25 mouse cellular contexts compared by ENCODE assay signal in genomic region chr19:34605472-34605871, GRCm38 (mm10). TPM values are rescaled to one million over a fixed set of nuclear protein-coding genes. Genes with fewer than 3 reads are reported as not detected.
DNase-seq lines count a peak whose midpoint lies in the region; ATAC-seq and TF ChIP-seq lines count a peak whose summit lies in the region.
"Had no signal": no experiment of that assay in that cellular context is flagged by ENCODE, and none has a peak within 500 bp of the region (broad histone marks: within the 10 kb centered on the region; RNA-seq: fewer than 3 reads in every experiment).

No protein-coding gene starts in this region.

- H3K4me2 ChIP-seq in neural tube, embryonic 15.5 days, result no peak overlapping the region
- H3K4me2 ChIP-seq: embryonic facial prominence, embryonic 12.5 days; forebrain, embryonic 13.5 days; forebrain, embryonic 15.5 days had no signal

- no peaks in the 10 kb centered on the region for H3K27me3 ChIP-seq in neural tube, embryonic 15.5 days (replicated peaks)
- H3K27me3 ChIP-seq: embryonic facial prominence, embryonic 12.5 days; forebrain, embryonic 15.5 days; Patski had no signal

- 76% methylated on average over 3 of the region's 3 CpGs for WGBS in bone marrow, adult 2 months
- WGBS in neural tube, embryonic 15.5 days, result 93% methylated on average over 3 of the region's 3 CpGs

- no peak overlapping the region for H3K27ac ChIP-seq in bone marrow, adult 2 months (ENCODE audit: control insufficient read depth, insufficient read depth, low read depth, low read length, poor library complexity)
- no peak overlapping the region for H3K27ac ChIP-seq in neural tube, embryonic 15.5 days (replicated peaks)
- H3K27ac ChIP-seq: embryonic facial prominence, embryonic 10.5 days; embryonic facial prominence, embryonic 12.5 days; forebrain, embryonic 13.5 days; forebrain, embryonic 15.5 days had no signal

- no peak for ATAC-seq in CD4-positive, CD25-positive, alpha-beta regulatory T cell, adult 4 months
- peak; percentile 16 for ATAC-seq in inflammation-experienced regulatory T-cells, adult 6 months
- no peak for ATAC-seq in neural tube, embryonic 15.5 days (ENCODE audit: low FRiP score)
- ATAC-seq: activated CD4-positive, CD25-positive, alpha-beta regulatory T cell, adult 4 months; forebrain, embryonic 13.5 days; forebrain, embryonic 15.5 days; forebrain, postnatal 0 days; Patski had no signal

- H3K4me3 ChIP-seq in bone marrow, adult 2 months (replicated peaks; ENCODE audit: control insufficient read depth, low read depth, low read length), result no peak overlapping the region
- no peak overlapping the region for H3K4me3 ChIP-seq in neural tube, embryonic 15.5 days (replicated peaks)
- H3K4me3 ChIP-seq: embryonic facial prominence, embryonic 10.5 days; embryonic facial prominence, embryonic 12.5 days; forebrain, embryonic 13.5 days; forebrain, embryonic 15.5 days had no signal

- TF ChIP-seq POLR2A in bone marrow, adult 2 months (IDR thresholded peaks at IDR 0.05; ENCODE audit: borderline replicate concordance, control insufficient read depth, low read depth, low read length), result 0 out of 2 replicates have a peak, but pooled peaks have one; percentile 16

- H3K9me3 ChIP-seq in neural tube, embryonic 15.5 days (replicated peaks), result no peaks in the 10 kb centered on the region
- H3K9me3 ChIP-seq: embryonic facial prominence, embryonic 10.5 days; embryonic facial prominence, embryonic 12.5 days; forebrain, embryonic 13.5 days; forebrain, embryonic 15.5 days had no signal

- no peak overlapping the region for H3K9ac ChIP-seq in neural tube, embryonic 15.5 days (replicated peaks)
- H3K9ac ChIP-seq: embryonic facial prominence, embryonic 12.5 days; forebrain, embryonic 13.5 days; forebrain, embryonic 15.5 days; forebrain, postnatal 0 days had no signal

- no peak for TF ChIP-seq CTCF in bone marrow, adult 2 months (IDR thresholded peaks at IDR 0.05; ENCODE audit: control insufficient read depth, insufficient read depth, low read length)

- peak; percentile 56 for DNase-seq in CD4-positive, CD25-positive, alpha-beta regulatory T cell, adult 2 months (ENCODE audit: low read depth, low spot score)
- peak; percentile 41 for DNase-seq in CD4-positive helper T cell, adult 2 months (ENCODE audit: low read depth, low spot score)
- DNase-seq in lung, postnatal 4 days, result no peak
- no peak for DNase-seq in cerebellum, adult 8-10 months
- DNase-seq: adrenal gland, adult 8-10 months; adrenal gland, postnatal 14 days; adrenal gland, postnatal 36 days; B cell, adult 2 months; cerebellum, adult 11 months; cerebellum, adult 18-20 months; cerebellum, adult 9-10 months; cerebellum, postnatal 10 days; cerebellum, postnatal 25 days; forebrain, postnatal 0 days had no signal

- H3K36me3 ChIP-seq in neural tube, embryonic 15.5 days, result no peaks in the 10 kb centered on the region
- H3K36me3 ChIP-seq: embryonic facial prominence, embryonic 10.5 days; embryonic facial prominence, embryonic 12.5 days; forebrain, embryonic 15.5 days had no signal

- H3K4me1 ChIP-seq in bone marrow, adult 2 months (ENCODE audit: control insufficient read depth, insufficient read depth, low read length), result peaks cover 3% of the 10 kb centered on the region
- H3K4me1 ChIP-seq in neural tube, embryonic 15.5 days, result 0 out of 2 replicates have a peak, but pooled peaks cover 2% of the 10 kb centered on the region
- H3K4me1 ChIP-seq: embryonic facial prominence, embryonic 10.5 days; forebrain, embryonic 13.5 days had no signal

RNA-seq across cellular contexts. Expression of gene Ifit3b, which starts 2.3 kb away (rescaled TPM):
- polyA plus RNA-seq in CD4-positive, CD25-positive, alpha-beta regulatory T cell, adult 4 months (2017; shearing (Covaris generic)), result 10 to 100 TPM in 1 of 2 experiments, 1 to 10 TPM in 1; 9.3 to 14.8 TPM
- 2.3 and 4.4 TPM in 2 replicates for polyA plus RNA-seq in bone marrow, adult 2 months (2011; ENCODE audit: insufficient read depth, insufficient read length, low replicate concordance, missing spikeins)
- polyA plus RNA-seq in inflammation-experienced regulatory T-cells, adult 6 months (2017; shearing (Covaris generic)), result 1 to 10 TPM; 4.1 to 6.7 (median 6.2) TPM
- polyA plus RNA-seq in neural tube, embryonic 15.5 days (2015; fragmentation: Nextera tagmentation; extraction: Ambion mirVana), result 0.51 and 0.59 TPM in 2 replicates
- polyA plus RNA-seq: embryonic facial prominence, embryonic 10.5 days; embryonic facial prominence, embryonic 14.5 days; forebrain, embryonic 13.5 days had no signal

RNA-seq across cellular contexts. Expression of gene Ifit1bl1, which starts 3.7 kb away (rescaled TPM):
- polyA plus RNA-seq in CD4-positive, CD25-positive, alpha-beta regulatory T cell, adult 4 months (2017; shearing (Covaris generic)), result 100 to 1,000 TPM; 116 to 127 TPM
- polyA plus RNA-seq in bone marrow, adult 2 months (2011; ENCODE audit: insufficient read depth, insufficient read length, low replicate concordance, missing spikeins), result 0.47 and 0.77 TPM in 2 replicates
- polyA plus RNA-seq in inflammation-experienced regulatory T-cells, adult 6 months (2017; shearing (Covaris generic)), result 100 to 1,000 TPM in 1 of 3 experiments, 10 to 100 TPM in 2; 76.3 to 104 (median 82.1) TPM
- 1.6 and 1.7 TPM in 2 replicates for polyA plus RNA-seq in neural tube, embryonic 15.5 days (2015; fragmentation: Nextera tagmentation; extraction: Ambion mirVana)

RNA-seq across cellular contexts. Expression of gene Ifit3, which starts 22.1 kb away (rescaled TPM):
- polyA plus RNA-seq in CD4-positive, CD25-positive, alpha-beta regulatory T cell, adult 4 months (2017; shearing (Covaris generic)), result 10 to 100 TPM; 47.4 to 70.7 TPM
- 10.9 and 11.4 TPM in 2 replicates for polyA plus RNA-seq in bone marrow, adult 2 months (2011; ENCODE audit: insufficient read depth, insufficient read length, low replicate concordance, missing spikeins)
- polyA plus RNA-seq in inflammation-experienced regulatory T-cells, adult 6 months (2017; shearing (Covaris generic)), result 10 to 100 TPM; 19.4 to 35.1 (median 26.7) TPM
- polyA plus RNA-seq in neural tube, embryonic 15.5 days (2015; fragmentation: Nextera tagmentation; extraction: Ambion mirVana), result 2.1 and 3.1 TPM in 2 replicates

RNA-seq across cellular contexts. Expression of gene Ifit1bl2, which starts 35.1 kb away (rescaled TPM):
- polyA plus RNA-seq in CD4-positive, CD25-positive, alpha-beta regulatory T cell, adult 4 months (2017; shearing (Covaris generic)), result 1 to 10 TPM; 1.8 to 2.1 TPM
- polyA plus RNA-seq in bone marrow, adult 2 months (2011; ENCODE audit: insufficient read depth, insufficient read length, low replicate concordance, missing spikeins), result 0.47 and 1.7 TPM in 2 replicates
- polyA plus RNA-seq in inflammation-experienced regulatory T-cells, adult 6 months (2017; shearing (Covaris generic)), result 1 to 10 TPM; 1.1 to 1.3 (median 1.1) TPM
- polyA plus RNA-seq in neural tube, embryonic 15.5 days (2015; fragmentation: Nextera tagmentation; extraction: Ambion mirVana), result 0.38 and 0.41 TPM in 2 replicates

RNA-seq across cellular contexts. Expression of gene Ifit1, which starts 35.2 kb away (rescaled TPM):
- 10 to 100 TPM; 60.3 to 70.1 TPM for polyA plus RNA-seq in CD4-positive, CD25-positive, alpha-beta regulatory T cell, adult 4 months (2017; shearing (Covaris generic))
- polyA plus RNA-seq in bone marrow, adult 2 months (2011; ENCODE audit: insufficient read depth, insufficient read length, low replicate concordance, missing spikeins), result 10.6 and 11.2 TPM in 2 replicates
- 10 to 100 TPM; 33.8 to 38.0 (median 34.8) TPM for polyA plus RNA-seq in inflammation-experienced regulatory T-cells, adult 6 months (2017; shearing (Covaris generic))
- polyA plus RNA-seq in neural tube, embryonic 15.5 days (2015; fragmentation: Nextera tagmentation; extraction: Ambion mirVana), result 0.63 and 2.0 TPM in 2 replicates

Comparison
In these comparisons a context has a peak if more than half of its experiments do, and no peak if none do; other contexts are left out.
1. DNase-seq: peak in CD4-positive, CD25-positive, alpha-beta regulatory T cell, adult 2 months (single experiment) and CD4-positive helper T cell, adult 2 months (single experiment); none in lung, postnatal 4 days (0 of 2) and cerebellum, adult 8-10 months (single experiment).
2. RNA of gene Ifit1bl1, which starts 3.7 kb away (polyA plus RNA-seq): 116 to 127 TPM in CD4-positive, CD25-positive, alpha-beta regulatory T cell, adult 4 months and 76.3 to 104 TPM in inflammation-experienced regulatory T-cells, adult 6 months; 1.6 to 1.7 TPM in neural tube, embryonic 15.5 days and 0.47 to 0.77 TPM in bone marrow, adult 2 months; every median in the first group is over 10 times any median in the second.